Mouse (Mus musculus): Measurements from ENCODE around the gene Lhcgr. TPM values are rescaled to one million over a fixed set of nuclear protein-coding genes. Genes with fewer than 3 reads are reported as not detected.
A peak's percentile ranks its signal among the peaks of the same experiment; 100 is the strongest.

Lhcgr gene
- polyA plus RNA-seq, 1 experiment from 2014 or later, result 0.17 TPM

- no peaks in the 10 kb centered on the region for H3K4me1 ChIP-seq (ENCODE audit: control insufficient read depth, insufficient read depth, low read length)
- H3K27ac ChIP-seq (ENCODE audit: low read depth, low read length), result no peak overlapping the region
- H3K27me3 ChIP-seq (ENCODE audit: control insufficient read depth, insufficient read depth, low read length), result no peaks in the 10 kb centered on the region; the same call in 1 of the 2 replicates
- no peak overlapping the region for H3K4me3 ChIP-seq (ENCODE audit: low read depth, low read length)
- H3K9me3 ChIP-seq (replicated peaks; ENCODE audit: control insufficient read depth, low read length), result no peaks in the 10 kb centered on the region
- H3K36me3 ChIP-seq (ENCODE audit: control insufficient read depth, insufficient read depth, low read length), result no peaks in the 10 kb centered on the region
- WGBS (ENCODE audit: insufficient replicate concordance), result 58% methylated on average over 9 of the region's 9 CpGs
- H3K4me2 ChIP-seq, result no peak overlapping the region
- H3K9ac ChIP-seq (ENCODE audit: low read depth, low read length), result no peak overlapping the region
- no peak for ATAC-seq (replicated peaks; ENCODE audit: insufficient number of reproducible peaks, low FRiP score, low TSS enrichment)
Observed at GRCm38 (mm10) chr17:88696656-88697333, 95.0 kb downstream of the Lhcgr start.

- Histone ChIP-seq H3K27ac (ENCODE audit: low read depth, low read length) (no peak overlapping the region), H3K9me3 (replicated peaks; ENCODE audit: control insufficient read depth, low read length) (no peaks in the 10 kb centered on the region), H3K4me3 (ENCODE audit: low read depth, low read length) (no peak overlapping the region), H3K27me3 (ENCODE audit: control insufficient read depth, insufficient read depth, low read length) (no peaks in the 10 kb centered on the region), H3K4me1 (ENCODE audit: control insufficient read depth, insufficient read depth, low read length) (no peaks in the 10 kb centered on the region), H3K4me2 (no peak overlapping the region), H3K36me3 (ENCODE audit: control insufficient read depth, insufficient read depth, low read length) (no peaks in the 10 kb centered on the region), H3K9ac (ENCODE audit: low read depth, low read length) (no peak overlapping the region)
- no peak for ATAC-seq (replicated peaks; ENCODE audit: insufficient number of reproducible peaks, low FRiP score, low TSS enrichment)
- WGBS (ENCODE audit: insufficient replicate concordance), result 75% methylated on average over 11 of the region's 11 CpGs
Observed at GRCm38 (mm10) chr17:88688226-88688625, 103.6 kb downstream of the Lhcgr start.

- no peaks in the 10 kb centered on the region for H3K36me3 ChIP-seq (ENCODE audit: control insufficient read depth, insufficient read depth, low read length)
- no peaks in the 10 kb centered on the region for H3K27me3 ChIP-seq (ENCODE audit: control insufficient read depth, insufficient read depth, low read length)
- H3K9ac ChIP-seq (ENCODE audit: low read depth, low read length), result no peak overlapping the region
- H3K9me3 ChIP-seq (replicated peaks; ENCODE audit: control insufficient read depth, low read length), result no peaks in the 10 kb centered on the region
- WGBS (ENCODE audit: insufficient replicate concordance), result 87% methylated on average over 23 of the region's 23 CpGs
- no peak for ATAC-seq (replicated peaks; ENCODE audit: insufficient number of reproducible peaks, low FRiP score, low TSS enrichment)
- no peak overlapping the region for H3K4me2 ChIP-seq
- H3K4me1 ChIP-seq (ENCODE audit: control insufficient read depth, insufficient read depth, low read length), result no peaks in the 10 kb centered on the region
- H3K27ac ChIP-seq (ENCODE audit: low read depth, low read length), result no peak overlapping the region
- no peak overlapping the region for H3K4me3 ChIP-seq (ENCODE audit: low read depth, low read length)
Observed at GRCm38 (mm10) chr17:88675310-88676309, 116.2 kb downstream of the Lhcgr start.

GRCm38 (mm10) chr17:88670800-88671199 is 121.0 kb downstream of the Lhcgr start:
- Histone ChIP-seq H3K4me3 (ENCODE audit: low read depth, low read length) (no peak overlapping the region), H3K27ac (ENCODE audit: low read depth, low read length) (no peak overlapping the region), H3K36me3 (ENCODE audit: control insufficient read depth, insufficient read depth, low read length) (no peaks in the 10 kb centered on the region), H3K27me3 (ENCODE audit: control insufficient read depth, insufficient read depth, low read length) (no peaks in the 10 kb centered on the region), H3K9ac (ENCODE audit: low read depth, low read length) (no peak overlapping the region), H3K9me3 (replicated peaks; ENCODE audit: control insufficient read depth, low read length) (no peaks in the 10 kb centered on the region), H3K4me2 (no peak overlapping the region), H3K4me1 (ENCODE audit: control insufficient read depth, insufficient read depth, low read length) (no peaks in the 10 kb centered on the region)
- 56% methylated on average over 4 of the region's 4 CpGs for WGBS (ENCODE audit: insufficient replicate concordance)
- ATAC-seq (replicated peaks; ENCODE audit: insufficient number of reproducible peaks, low FRiP score, low TSS enrichment), result no peak

- WGBS (ENCODE audit: insufficient replicate concordance), result 73% methylated on average over 2 of the region's 2 CpGs
- Histone ChIP-seq H3K27me3 (ENCODE audit: control insufficient read depth, insufficient read depth, low read length) (no peaks in the 10 kb centered on the region), H3K36me3 (ENCODE audit: control insufficient read depth, insufficient read depth, low read length) (no peaks in the 10 kb centered on the region), H3K27ac (ENCODE audit: low read depth, low read length) (no peak overlapping the region), H3K9me3 (replicated peaks; ENCODE audit: control insufficient read depth, low read length) (no peaks in the 10 kb centered on the region), H3K4me3 (ENCODE audit: low read depth, low read length) (no peak overlapping the region), H3K4me1 (ENCODE audit: control insufficient read depth, insufficient read depth, low read length) (no peaks in the 10 kb centered on the region), H3K9ac (ENCODE audit: low read depth, low read length) (no peak overlapping the region), H3K4me2 (no peak overlapping the region)
- ATAC-seq (replicated peaks; ENCODE audit: insufficient number of reproducible peaks, low FRiP score, low TSS enrichment), result no peak
Observed at GRCm38 (mm10) chr17:88669921-88670320, 121.9 kb downstream of the Lhcgr start.

GRCm38 (mm10) chr17:88668452-88668851 is 123.3 kb downstream of the Lhcgr start, which contains the start of gene Gtf2a1l:
Gtf2a1l (plus strand) TSS chr17:88668660.
- Histone ChIP-seq H3K4me3 (ENCODE audit: low read depth, low read length) (peak within 1 kb of the TSS; percentile 18; the same call in 1 of the 2 replicates), H3K9ac (ENCODE audit: low read depth, low read length) (no peak within 1 kb of the TSS), H3K9me3 (replicated peaks; ENCODE audit: control insufficient read depth, low read length) (no peaks in the 10 kb centered on the region), H3K4me2 (peak within 1 kb of the TSS; percentile 62), H3K27ac (ENCODE audit: low read depth, low read length) (no peak within 1 kb of the TSS), H3K4me1 (ENCODE audit: control insufficient read depth, insufficient read depth, low read length) (no peaks in the 10 kb centered on the region), H3K27me3 (ENCODE audit: control insufficient read depth, insufficient read depth, low read length) (no peaks in the 10 kb centered on the region), H3K36me3 (ENCODE audit: control insufficient read depth, insufficient read depth, low read length) (no peaks in the 10 kb centered on the region)
- 18% methylated on average over 21 of the region's 21 CpGs for WGBS (ENCODE audit: insufficient replicate concordance)
- no peak for ATAC-seq (replicated peaks; ENCODE audit: insufficient number of reproducible peaks, low FRiP score, low TSS enrichment)

Other genes with a start within 250 kb of the Lhcgr start
- gene Ston1, start 194.3 kb downstream of the Lhcgr start, polyA plus RNA-seq (2014; fragmentation: Nextera tagmentation; extraction: Ambion mirVana), result 6.9 and 11.1 TPM in 2 replicates
- 0.21 and 0.41 TPM in 2 replicates for gene Gtf2a1l, start 123.3 kb downstream of the Lhcgr start, polyA plus RNA-seq (2014; fragmentation: Nextera tagmentation; extraction: Ambion mirVana)